Mouse (Mus musculus) thymus, adult 2 months (tissue): ENCODE measurements around the gene Mboat1.

Source experiments
- CTCF ChIP-seq: fragments of 200-500 bp; IDR thresholded peaks from 2 replicates; pipeline ENCODE4 v1.5.1; 2012; ENCODE audit warnings: mild to moderate bottlenecking, control low read depth, low read length, moderate library complexity, borderline replicate concordance; ENCODE audit not compliant: control insufficient read depth, poor library complexity, insufficient read depth; ENCODE audit errors: extremely low read depth
- POLR2A ChIP-seq: fragments of 200-500 bp; IDR thresholded peaks from 2 replicates; pipeline ENCODE4 v1.6.1; 2012; ENCODE audit warnings: mild to moderate bottlenecking, low read length, control low read depth, moderate library complexity; ENCODE audit not compliant: control insufficient read depth, poor library complexity, insufficient read depth; ENCODE audit errors: extremely low read depth

DNA sequence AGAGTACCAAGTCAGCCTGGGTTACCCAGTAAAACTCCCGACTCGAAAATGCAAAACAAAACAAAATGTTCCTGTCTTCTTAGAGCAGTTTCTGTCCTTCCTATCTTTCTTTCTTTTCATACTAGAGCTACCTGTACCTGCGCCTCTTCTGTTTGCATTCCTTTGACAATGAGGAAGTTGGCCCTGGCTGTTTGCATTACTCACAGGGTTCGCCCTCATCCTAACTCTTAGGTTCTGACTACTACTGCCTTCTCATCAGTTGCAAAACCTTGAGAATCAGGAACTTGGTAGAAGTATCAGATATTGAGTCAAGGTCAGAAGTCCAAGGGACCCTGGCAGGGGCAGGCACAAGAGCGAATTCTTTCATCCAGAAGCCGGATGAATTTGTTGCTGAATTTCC, 1.7 kb downstream of the Mboat1 start:
- TF ChIP-seq CTCF = no peak
- no peak for TF ChIP-seq POLR2A
